Mouse (Mus musculus): ENCODE data around the gene Rab40b.

Gene Rab40b

GRCm38 (mm10) chr11:121387750-121388553 lies at the start of gene Rab40b:
Gene Rab40b (minus strand): TSS chr11:121388251.
- DNase-seq, result peak; percentile 94 to 96

GRCm38 (mm10) chr11:121437236-121437635 lies 49.2 kb upstream of the Rab40b start:
- no peak for DNase-seq

- DNase-seq, result peak; percentile 95 to 96
Measured at GRCm38 (mm10) chr11:121434156-121435155, 46.4 kb upstream of the Rab40b start, which contains the start of gene Fn3k. Gene Fn3k (plus strand): TSS chr11:121434913.

GRCm38 (mm10) chr11:121433397-121433796 lies 45.3 kb upstream of the Rab40b start:
- DNase-seq, result no peak

GRCm38 (mm10) chr11:121421553-121422173 lies 33.6 kb upstream of the Rab40b start:
- DNase-seq, result no peak

- DNase-seq, result peak; percentile 100
Measured at GRCm38 (mm10) chr11:121420830-121421552, 32.9 kb upstream of the Rab40b start, which contains the start of gene Fn3krp. Gene Fn3krp (plus strand): TSS chr11:121421401.

GRCm38 (mm10) chr11:121420379-121420778 lies 32.3 kb upstream of the Rab40b start:
- no peak for DNase-seq

- no peak for DNase-seq
Measured at GRCm38 (mm10) chr11:121418932-121419331, 30.9 kb upstream of the Rab40b start.

- DNase-seq, result no peak
Measured at GRCm38 (mm10) chr11:121417971-121418370, 29.9 kb upstream of the Rab40b start.

- DNase-seq, result no peak
Measured at GRCm38 (mm10) chr11:121415351-121415750, 27.3 kb upstream of the Rab40b start.

- no peak for DNase-seq
Measured at GRCm38 (mm10) chr11:121414762-121415161, 26.7 kb upstream of the Rab40b start.

- DNase-seq, result no peak
Measured at GRCm38 (mm10) chr11:121407366-121408155, 19.5 kb upstream of the Rab40b start.

GRCm38 (mm10) chr11:121392405-121392804 lies 4.4 kb upstream of the Rab40b start:
- no peak for DNase-seq

- DNase-seq, result no peak
Measured at GRCm38 (mm10) chr11:121390793-121391192, 2.7 kb upstream of the Rab40b start.

GRCm38 (mm10) chr11:121388554-121388945 lies 499 bp upstream of the Rab40b start:
- no peak for DNase-seq

- no peak for DNase-seq
Measured at GRCm38 (mm10) chr11:121380294-121380693, 7.8 kb downstream of the Rab40b start.

GRCm38 (mm10) chr11:121378644-121379043 lies 9.4 kb downstream of the Rab40b start:
- DNase-seq, result no peak

GRCm38 (mm10) chr11:121373305-121373704 lies 14.7 kb downstream of the Rab40b start:
- no peak for DNase-seq

GRCm38 (mm10) chr11:121370337-121370994 lies 17.6 kb downstream of the Rab40b start:
- no peak for DNase-seq

GRCm38 (mm10) chr11:121369622-121370021 lies 18.4 kb downstream of the Rab40b start:
- DNase-seq, result peak; percentile 15 to 58

- DNase-seq, result no peak
Measured at GRCm38 (mm10) chr11:121368731-121369130, 19.3 kb downstream of the Rab40b start.

All from kidney, adult 8-10 months (tissue).